Mouse (Mus musculus) forebrain, postnatal 0 days (tissue): Measurements from ENCODE around the gene Sccpdh. TPM values are rescaled to one million over a fixed set of nuclear protein-coding genes. Genes with fewer than 3 reads are reported as not detected.
"Not testable (repeated sequence)": the region's sequence is repeated elsewhere in the genome, so short reads cannot be mapped to it uniquely, and the experiment has no call there.

Experiments
- ATAC-seq: fragments of 200-750 bp; cut with Nextera tagmentation; 2 replicates; pipeline ENCODE4 v1.8.0; 2017; ENCODE audit warnings: mild to moderate bottlenecking, moderate library complexity
- DNase-seq: peaks from one replicate; pipeline ENCODE4 v3.0.0-alpha.2; 2015
- H3K27ac ChIP-seq: fragments of 300-500 bp; sonication (generic); 2 replicates; pipeline ENCODE4 v1.5.1; 2014; ENCODE audit warnings: low read depth, mild to moderate bottlenecking, antibody characterized with exemption, low read length, moderate library complexity, mixed read lengths
- H3K27me3 ChIP-seq: fragments of 300-500 bp; sonication (generic); 2 replicates; pipeline ENCODE4 v1.6.1; 2014; ENCODE audit warnings: mild to moderate bottlenecking, low read length, mixed read lengths; ENCODE audit not compliant: insufficient read depth
- H3K36me3 ChIP-seq: fragments of 300-500 bp; sonication (generic); 2 replicates; pipeline ENCODE4 v1.6.1; 2014; ENCODE audit warnings: mild to moderate bottlenecking, moderate library complexity; ENCODE audit not compliant: insufficient read depth
- H3K4me1 ChIP-seq: fragments of 300-500 bp; sonication (generic); 2 replicates; pipeline ENCODE4 v1.6.1; 2014; ENCODE audit warnings: antibody characterized with exemption; ENCODE audit not compliant: insufficient read depth
- H3K4me2 ChIP-seq: fragments of 300-500 bp; sonication (generic); 2 replicates; pipeline ENCODE4 v1.6.1; 2014; ENCODE audit warnings: low read depth, mild to moderate bottlenecking, moderate library complexity
- H3K4me3 ChIP-seq: fragments of 300-500 bp; sonication (generic); 2 replicates; pipeline ENCODE4 v1.5.1; 2014; ENCODE audit warnings: low read depth, low read length, mixed read lengths
- H3K9ac ChIP-seq: fragments of 300-500 bp; sonication (generic); 2 replicates; pipeline ENCODE4 v1.6.1; 2014; ENCODE audit warnings: mild to moderate bottlenecking
- H3K9me3 ChIP-seq: fragments of 300-500 bp; sonication (generic); 2 replicates; pipeline ENCODE4 v1.6.1; 2016; ENCODE audit warnings: low read length
- CTCF ChIP-seq: sonication (generic); IDR thresholded peaks from 2 replicates; pipeline ENCODE4 v1.5.1; 2016; ENCODE audit warnings: antibody characterized with exemption, control low read depth, low read depth
- WGBS: fragments of 180-500 bp; shearing (Covaris S2); extraction: QIAGEN DNeasy Blood & Tissue Kit; methylation state at CpG from one replicate; pipeline ENCODE4 v1.1.7; 2014; 5-methylcytosine and 5-hydroxymethylcytosine counted together
- polyA plus RNA-seq: library from polyadenylated mRNA; unstranded; fragments of >200 nt; fragmentation: Nextera tagmentation; extraction: Ambion mirVana; gene quantifications from 2 replicates; pipeline ENCODE4 v1.2.1, GENCODE M21; 2015
- total RNA-seq: library from RNA; depleted of rRNA; stranded (reverse); fragments of >200 nt; gene quantifications from 2 replicates; pipeline ENCODE4 v1.2.3, GENCODE M21; 2014

Gene Sccpdh
- total and polyA plus RNA-seq, 2 experiments from 2014 or later, result 108 to 164 TPM

DNA sequence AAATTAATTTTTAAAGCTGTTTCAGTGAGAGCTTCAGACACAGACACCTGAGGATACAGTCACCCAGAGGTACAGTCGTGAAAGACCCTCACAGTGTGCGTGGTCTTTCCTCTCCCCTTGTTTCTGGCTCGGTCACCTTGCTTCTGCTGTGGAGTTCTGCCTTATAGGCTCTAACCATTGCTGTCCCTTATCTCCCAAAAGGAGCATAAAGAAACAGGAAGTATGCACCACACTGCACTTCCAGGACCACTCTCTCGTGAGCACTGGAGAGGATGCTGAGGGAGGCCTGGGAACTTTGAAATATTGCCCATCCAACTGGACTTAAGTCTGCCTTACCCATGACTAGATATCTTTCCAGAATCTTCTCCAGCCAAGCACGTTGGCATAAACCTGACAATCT lies 42.7 kb downstream of the Sccpdh start:
- no peaks in the 10 kb centered on the region for H3K9me3 ChIP-seq
- 87% methylated on average over 5 of the region's 5 CpGs for WGBS
- H3K4me1 ChIP-seq, result no peaks in the 10 kb centered on the region
- H3K4me3 ChIP-seq, result no peak overlapping the region
- no peak overlapping the region for H3K4me2 ChIP-seq
- H3K36me3 ChIP-seq, result no peaks in the 10 kb centered on the region
- ATAC-seq, result no peak
- no peak overlapping the region for H3K27ac ChIP-seq
- no peak overlapping the region for H3K9ac ChIP-seq
- TF ChIP-seq CTCF, result no peak
- no peak for DNase-seq
- no peaks in the 10 kb centered on the region for H3K27me3 ChIP-seq

DNA sequence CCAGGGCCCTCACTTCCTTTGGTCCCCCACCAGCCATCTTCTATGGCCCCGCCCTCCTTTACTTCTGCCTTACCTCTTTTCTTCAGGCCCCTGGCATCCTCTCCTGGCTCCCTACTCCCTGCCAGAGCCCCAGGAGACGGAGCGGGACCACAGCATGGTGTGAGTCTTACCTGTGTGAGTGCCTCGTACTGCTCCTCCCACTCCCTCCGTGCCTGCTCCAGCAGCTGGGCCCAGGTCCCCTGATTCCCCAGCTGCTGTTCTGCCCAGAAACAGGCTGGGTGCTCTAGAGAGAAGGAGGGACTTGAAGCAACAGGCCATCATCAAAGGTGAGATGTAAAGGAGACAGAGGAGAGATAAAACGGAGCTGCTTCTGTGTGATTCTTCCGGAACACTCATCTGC lies 44.6 kb downstream of the Sccpdh start:
- Histone ChIP-seq H3K36me3 (no peaks in the 10 kb centered on the region), H3K27ac (no peak overlapping the region), H3K4me1 (no peaks in the 10 kb centered on the region), H3K4me2 (no peak overlapping the region), H3K27me3 (no peaks in the 10 kb centered on the region), H3K9ac (no peak overlapping the region), H3K9me3 (no peaks in the 10 kb centered on the region), H3K4me3 (no peak overlapping the region)
- 84% methylated on average over 7 of the region's 7 CpGs for WGBS
- ATAC-seq, result no peak
- DNase-seq, result no peak
- no peak for TF ChIP-seq CTCF

- Histone ChIP-seq H3K27ac (no peak overlapping the region), H3K4me1 (no peaks in the 10 kb centered on the region), H3K4me2 (no peak overlapping the region), H3K36me3 (no peaks in the 10 kb centered on the region), H3K27me3 (no peaks in the 10 kb centered on the region), H3K9me3 (no peaks in the 10 kb centered on the region), H3K4me3 (no peak overlapping the region), H3K9ac (no peak overlapping the region)
- DNase-seq, result no peak
- no peak for TF ChIP-seq CTCF
- 87% methylated on average over 3 of the region's 3 CpGs for WGBS
- ATAC-seq, result no peak
Observed at GRCm38 (mm10) chr1:179713367-179713766, 45.4 kb downstream of the Sccpdh start.

DNA sequence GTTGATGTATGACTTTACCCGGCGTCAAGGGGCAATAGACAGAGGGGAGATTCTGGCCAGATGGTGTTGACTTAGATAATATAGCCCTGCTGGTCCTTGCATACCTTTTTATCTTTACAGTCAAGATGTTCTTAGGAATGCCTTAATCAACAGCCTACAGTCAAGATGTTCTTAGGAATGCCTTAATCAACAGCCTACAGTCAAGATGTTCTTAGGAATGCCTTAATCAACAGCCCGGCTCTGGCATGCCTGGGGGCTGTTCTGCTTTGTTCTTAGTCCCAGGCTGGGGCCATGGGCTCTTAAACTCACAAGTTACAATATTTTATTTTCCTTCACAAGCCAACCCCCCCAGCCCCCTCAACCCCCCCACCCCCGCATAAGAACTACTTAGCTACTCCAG lies 47.3 kb downstream of the Sccpdh start:
- H3K4me1 ChIP-seq, H3K27ac ChIP-seq, H3K36me3 ChIP-seq, DNase-seq, H3K27me3 ChIP-seq, ATAC-seq, H3K4me3 ChIP-seq, H3K9me3 ChIP-seq, H3K4me2 ChIP-seq, H3K9ac ChIP-seq: not testable (repeated sequence)
- 92% methylated on average over 4 of the region's 4 CpGs for WGBS

GRCm38 (mm10) chr1:179715786-179716185 lies 47.8 kb downstream of the Sccpdh start:
- ATAC-seq, result no peak
- no peak for DNase-seq
- Histone ChIP-seq H3K9ac (no peak overlapping the region), H3K4me2 (no peak overlapping the region), H3K27ac (no peak overlapping the region), H3K4me3 (no peak overlapping the region), H3K4me1 (no peaks in the 10 kb centered on the region), H3K27me3 (no peaks in the 10 kb centered on the region), H3K36me3 (no peaks in the 10 kb centered on the region), H3K9me3 (no peaks in the 10 kb centered on the region)
- WGBS, result 96% methylated on average over 4 of the region's 4 CpGs
- no peak for TF ChIP-seq CTCF

DNA sequence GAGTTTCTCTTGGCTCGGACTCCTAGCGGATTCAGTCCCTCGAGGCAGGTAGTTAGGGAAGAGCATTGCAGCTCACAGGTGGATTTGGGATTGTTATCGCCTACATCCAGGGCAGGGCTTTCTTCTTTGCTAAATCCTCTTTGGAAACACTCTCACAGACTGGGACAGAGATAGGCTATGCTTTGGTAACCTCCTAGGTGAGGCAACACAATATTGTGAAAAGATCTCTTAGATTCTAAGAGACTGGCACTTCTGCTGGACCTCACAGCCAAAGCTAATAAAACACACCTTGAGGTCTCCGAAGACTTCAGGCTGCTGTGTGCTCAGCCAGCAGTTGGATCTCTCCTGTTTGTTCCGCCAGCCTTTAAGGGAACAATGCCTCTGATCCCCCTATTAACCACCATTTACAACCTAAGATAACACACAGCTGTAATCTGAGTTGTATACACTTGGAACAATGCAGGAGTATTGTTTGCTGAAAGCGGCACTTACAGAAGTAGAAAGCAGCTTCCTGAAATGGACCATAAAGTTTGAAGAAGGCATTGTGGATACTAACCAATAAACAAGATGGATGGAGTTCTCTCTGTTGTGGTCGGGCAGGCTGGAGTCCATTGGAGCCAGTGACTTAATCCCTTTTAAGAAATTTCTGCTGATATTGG lies 54.9 kb downstream of the Sccpdh start:
- no peak overlapping the region for H3K4me2 ChIP-seq
- no peak overlapping the region for H3K9ac ChIP-seq
- no peaks in the 10 kb centered on the region for H3K36me3 ChIP-seq
- no peak overlapping the region for H3K27ac ChIP-seq
- TF ChIP-seq CTCF, result no peak
- H3K4me1 ChIP-seq, result no peaks in the 10 kb centered on the region
- H3K27me3 ChIP-seq, result no peaks in the 10 kb centered on the region
- H3K4me3 ChIP-seq, result no peak overlapping the region
- ATAC-seq, result no peak
- 77% methylated on average over 8 of the region's 8 CpGs for WGBS
- no peaks in the 10 kb centered on the region for H3K9me3 ChIP-seq
- DNase-seq, result no peak

- no peak for DNase-seq
- H3K4me1 ChIP-seq, result no peaks in the 10 kb centered on the region
- H3K27me3 ChIP-seq, result no peaks in the 10 kb centered on the region
- WGBS, result 88% methylated on average over 10 of the region's 10 CpGs
- H3K9ac ChIP-seq, result no peak overlapping the region
- H3K9me3 ChIP-seq, result no peaks in the 10 kb centered on the region
- ATAC-seq, result no peak
- no peak overlapping the region for H3K27ac ChIP-seq
- TF ChIP-seq CTCF, result no peak
- H3K36me3 ChIP-seq, result no peaks in the 10 kb centered on the region
- no peak overlapping the region for H3K4me2 ChIP-seq
- no peak overlapping the region for H3K4me3 ChIP-seq
Observed at GRCm38 (mm10) chr1:179728661-179729060, 60.7 kb downstream of the Sccpdh start.

GRCm38 (mm10) chr1:179731391-179731790 lies 63.4 kb downstream of the Sccpdh start:
- ATAC-seq (no peak), DNase-seq (no peak)
- H3K4me1 ChIP-seq, result no peaks in the 10 kb centered on the region
- no peaks in the 10 kb centered on the region for H3K36me3 ChIP-seq
- H3K9ac ChIP-seq, result no peak overlapping the region
- 90% methylated on average over 3 of the region's 3 CpGs for WGBS
- no peaks in the 10 kb centered on the region for H3K9me3 ChIP-seq
- no peak overlapping the region for H3K4me3 ChIP-seq
- no peak overlapping the region for H3K4me2 ChIP-seq
- no peak overlapping the region for H3K27ac ChIP-seq
- no peaks in the 10 kb centered on the region for H3K27me3 ChIP-seq
- no peak for TF ChIP-seq CTCF
